Mouse (Mus musculus) thymus, postnatal 36 days (tissue): ENCODE measurements around the gene Cenpc1.

Experiments used
- DNase-seq, 2 experiments: peaks; one replicate each; pipeline ENCODE4 v3.0.0; 2022; ENCODE audit warnings: mixed read lengths in 2 of 2

Cenpc1 gene

GRCm38 (mm10) chr5:86065101-86065875 is at the start of gene Cenpc1:
Gene Cenpc1 (minus strand): TSS chr5:86065583.
- peak; percentile 98 to 99 for DNase-seq

GRCm38 (mm10) chr5:86113997-86114396 is 48.6 kb upstream of the Cenpc1 start:
- DNase-seq: no peak

GRCm38 (mm10) chr5:86113037-86113436 is 47.7 kb upstream of the Cenpc1 start:
- DNase-seq: no peak

- DNase-seq: no peak
Observed at GRCm38 (mm10) chr5:86111074-86111473, 45.7 kb upstream of the Cenpc1 start.

GRCm38 (mm10) chr5:86106610-86107009 is 41.2 kb upstream of the Cenpc1 start:
- DNase-seq: no peak

- DNase-seq: no peak
Observed at GRCm38 (mm10) chr5:86102176-86102575, 36.8 kb upstream of the Cenpc1 start.

- DNase-seq: no peak
Observed at GRCm38 (mm10) chr5:86100621-86101020, 35.2 kb upstream of the Cenpc1 start.

- no peak for DNase-seq
Observed at GRCm38 (mm10) chr5:86098988-86099387, 33.6 kb upstream of the Cenpc1 start.

GRCm38 (mm10) chr5:86094754-86095153 is 29.4 kb upstream of the Cenpc1 start:
- no peak for DNase-seq

- peak; percentile 24 for DNase-seq
Observed at GRCm38 (mm10) chr5:86086751-86087150, 21.4 kb upstream of the Cenpc1 start.

GRCm38 (mm10) chr5:86084979-86085378 is 19.6 kb upstream of the Cenpc1 start:
- DNase-seq: no peak

GRCm38 (mm10) chr5:86083987-86084386 is 18.6 kb upstream of the Cenpc1 start:
- DNase-seq: no peak

- no peak for DNase-seq
Observed at GRCm38 (mm10) chr5:86078720-86079334, 13.4 kb upstream of the Cenpc1 start.

GRCm38 (mm10) chr5:86072756-86073386 is 7.5 kb upstream of the Cenpc1 start:
- DNase-seq: no peak

- DNase-seq: peak; percentile 45 to 56
Observed at GRCm38 (mm10) chr5:86071538-86071937, 6.2 kb upstream of the Cenpc1 start, which contains the start of gene Stap1. Gene Stap1 (plus strand): TSS chr5:86071746.

GRCm38 (mm10) chr5:86069121-86069520 is 3.7 kb upstream of the Cenpc1 start:
- DNase-seq: peak in 1 of 2 experiments; percentile 14

- DNase-seq: no peak
Observed at GRCm38 (mm10) chr5:86068451-86068850, 3.1 kb upstream of the Cenpc1 start.

GRCm38 (mm10) chr5:86066551-86066929 is 1.2 kb upstream of the Cenpc1 start:
- DNase-seq: peak; percentile 87 to 92

- DNase-seq: no peak
Observed at GRCm38 (mm10) chr5:86065876-86066550, 630 bp upstream of the Cenpc1 start.

- DNase-seq: no peak
Observed at GRCm38 (mm10) chr5:86063501-86063900, 1.9 kb downstream of the Cenpc1 start.

GRCm38 (mm10) chr5:86029820-86030219 is 35.6 kb downstream of the Cenpc1 start:
- DNase-seq: no peak

- DNase-seq: no peak
Observed at GRCm38 (mm10) chr5:85996545-85997510, 68.6 kb downstream of the Cenpc1 start.
